Mouse (Mus musculus): Measurements from ENCODE around the gene Spon1.

DNA sequence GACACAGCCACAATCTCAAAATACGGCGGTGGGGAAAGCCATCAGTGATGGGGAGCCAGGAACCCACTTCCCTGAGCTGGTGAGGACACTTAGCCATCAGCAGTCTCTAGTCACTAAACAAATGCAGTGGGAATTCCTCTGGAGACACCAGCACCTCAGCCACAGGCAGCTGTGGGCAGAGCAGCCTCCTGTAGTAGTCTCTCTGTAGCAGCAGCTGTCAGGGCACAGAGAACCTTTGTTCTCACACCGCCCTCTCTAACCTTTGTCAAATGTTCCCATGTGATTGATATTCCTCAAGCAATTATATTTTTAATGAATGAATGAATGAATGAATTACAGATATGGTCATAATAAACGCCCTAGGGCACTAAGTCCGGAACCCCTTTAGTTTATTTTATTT is 305.6 kb downstream of the Spon1 start:
- TF ChIP-seq CTCF (IDR thresholded peaks at IDR 0.05; ENCODE audit: low read depth) (no peak), EP300 (IDR thresholded peaks at IDR 0.05; ENCODE audit: low read depth) (no peak)
